Mouse (Mus musculus) G1E (cell line): ENCODE data around the gene Ccdc146.

Experiments used
- CTCF ChIP-seq: IDR thresholded peaks from 2 replicates; pipeline ENCODE4 v1.5.1; 2012; ENCODE audit warnings: low read depth, low read length, inconsistent platforms, mixed read lengths
- GATA1 ChIP-seq: IDR thresholded peaks from 2 replicates; pipeline ENCODE4 v1.6.1; 2012; ENCODE audit warnings: borderline replicate concordance, low read length, inconsistent platforms, mixed read lengths
- POLR2AphosphoS5 ChIP-seq: IDR thresholded peaks from 2 replicates; pipeline ENCODE4 v1.6.1; 2012; ENCODE audit warnings: low read depth, low read length, inconsistent platforms; ENCODE audit not compliant: insufficient replicate concordance
- TAL1 ChIP-seq: conservative IDR thresholded peaks from 2 replicates; pipeline ENCODE4 v1.6.1; 2012; ENCODE audit warnings: low read depth, low read length, inconsistent platforms, mixed read lengths

DNA sequence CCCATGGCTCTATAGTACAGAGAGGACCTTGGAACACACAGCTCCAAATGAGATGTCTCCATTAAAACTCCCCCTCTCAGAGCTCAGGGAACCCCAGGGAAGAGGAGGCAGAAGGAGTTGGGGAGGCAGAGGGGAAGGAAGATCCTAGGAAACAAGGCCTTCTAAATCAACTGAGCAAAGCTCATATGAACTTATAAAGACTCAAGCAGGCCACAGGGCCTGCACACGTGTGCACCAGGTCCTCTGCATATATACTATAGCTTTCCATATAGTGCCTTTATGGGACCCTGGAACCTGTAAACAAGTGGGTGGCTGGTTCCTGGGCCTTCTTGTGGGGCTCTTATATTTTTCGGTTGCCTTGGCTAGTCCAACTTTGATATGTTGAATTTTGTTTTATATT is 29.9 kb downstream of the Ccdc146 start:
- TF ChIP-seq TAL1 (no peak), CTCF (no peak), POLR2AphosphoS5 (no peak), GATA1 (no peak)
